Mouse (Mus musculus) CH12.LX (cell line): Measurements from ENCODE around the gene Tnpo1. TPM values are rescaled to one million over a fixed set of nuclear protein-coding genes. Genes with fewer than 3 reads are reported as not detected.
"Not testable (repeated sequence)": the region's sequence is repeated elsewhere in the genome, so short reads cannot be mapped to it uniquely, and the experiment has no call there.

Experiments used
- DNase-seq: peaks from one replicate; pipeline ENCODE4 v3.0.0-alpha.2; 2013; ENCODE audit errors: extremely low read depth
- H3K27ac ChIP-seq: 2 replicates; pipeline ENCODE4 v1.5.1; 2012; ENCODE audit warnings: low read depth, mild to moderate bottlenecking, control low read depth, moderate library complexity; ENCODE audit not compliant: insufficient read depth
- H3K27me3 ChIP-seq: replicated peaks from 2 replicates; pipeline ENCODE3; 2012; ENCODE audit warnings: inconsistent platforms
- H3K36me3 ChIP-seq, 2 experiments: replicated peaks in 1 of 2; 2 replicates each; pipeline versions ENCODE3 to v1.6.1; 2012; ENCODE audit warnings: inconsistent platforms in 1 of 2, low read length in 1 of 2, mild to moderate bottlenecking in 1 of 2, mixed read lengths in 1 of 2, moderate library complexity in 1 of 2; ENCODE audit not compliant: control insufficient read depth in 1 of 2, insufficient read depth in 1 of 2
- H3K4me1 ChIP-seq, 2 experiments: 2 replicates each; pipeline ENCODE4 v1.6.1; 2012; ENCODE audit warnings: inconsistent platforms in 1 of 2, moderate library complexity in 1 of 2; ENCODE audit not compliant: insufficient read depth in 2 of 2, control insufficient read depth in 1 of 2
- H3K4me2 ChIP-seq: 2 replicates; pipeline ENCODE4 v1.6.1; 2012; ENCODE audit warnings: low read depth, mild to moderate bottlenecking, control low read depth; ENCODE audit not compliant: poor library complexity, insufficient read depth, severe bottlenecking
- H3K4me3 ChIP-seq, 3 experiments: fragments of 150-350 bp in 1 of 3; sonication (generic) in 1 of 3; replicated peaks in 1 of 3; 2 replicates each; pipeline versions ENCODE3 to v1.5.1; 2011 to 2012; ENCODE audit warnings: low read depth in 2 of 3, low read length in 2 of 3, mild to moderate bottlenecking in 2 of 3, moderate library complexity in 2 of 3, control low read depth in 1 of 3, improper control_type of control experiment in 1 of 3, inconsistent platforms in 1 of 3, mixed read lengths in 1 of 3; ENCODE audit not compliant: poor library complexity in 1 of 3
- H3K79me2 ChIP-seq: replicated peaks from 2 replicates; pipeline ENCODE4 v1.6.1; 2012; ENCODE audit warnings: mild to moderate bottlenecking, moderate library complexity; ENCODE audit not compliant: control insufficient read depth, poor library complexity, insufficient read depth, severe bottlenecking; ENCODE audit errors: extremely low read depth
- H3K9ac ChIP-seq: 2 replicates; pipeline ENCODE4 v1.6.1; 2012; ENCODE audit warnings: low read depth, mild to moderate bottlenecking, control low read depth, moderate library complexity; ENCODE audit not compliant: insufficient read depth
- H3K9me3 ChIP-seq: replicated peaks from 2 replicates; pipeline ENCODE3; 2012; ENCODE audit warnings: low read length, inconsistent platforms, mixed read lengths
- BHLHE40 ChIP-seq: IDR thresholded peaks from 2 replicates; pipeline ENCODE4 v1.6.1; 2011; ENCODE audit warnings: mild to moderate bottlenecking, low read depth, low read length, improper control_type of control experiment
- CHD1 ChIP-seq: IDR thresholded peaks from 2 replicates; pipeline ENCODE4 v1.6.1; 2012; ENCODE audit warnings: low read depth, low read length, improper control_type of control experiment, inconsistent platforms
- CHD2 ChIP-seq: IDR thresholded peaks from 2 replicates; pipeline ENCODE4 v1.6.1; 2011; ENCODE audit warnings: low read length, improper control_type of control experiment
- CTCF ChIP-seq, 2 experiments: IDR thresholded peaks in 1 of 2; conservative IDR thresholded peaks in 1 of 2; 2 replicates each; pipeline ENCODE4 v1.5.1; 2011 to 2012; ENCODE audit warnings: low read depth in 2 of 2, low read length in 2 of 2, improper control_type of control experiment in 1 of 2, inconsistent platforms in 1 of 2, mild to moderate bottlenecking in 1 of 2, moderate library complexity in 1 of 2
- GABPA ChIP-seq: IDR thresholded peaks from 2 replicates; pipeline ENCODE4 v1.6.1; 2012; ENCODE audit warnings: low read depth, low read length, improper control_type of control experiment, inconsistent platforms; ENCODE audit not compliant: insufficient replicate concordance
- MAFK ChIP-seq: IDR thresholded peaks from 2 replicates; pipeline ENCODE4 v1.6.1; 2011; ENCODE audit warnings: low read length, improper control_type of control experiment; ENCODE audit not compliant: insufficient replicate concordance
- MAZ ChIP-seq: IDR thresholded peaks from 2 replicates; pipeline ENCODE4 v1.6.1; 2012; ENCODE audit warnings: low read depth, mild to moderate bottlenecking, inconsistent platforms, low read length, improper control_type of control experiment, moderate library complexity
- MYC ChIP-seq: IDR thresholded peaks from 2 replicates; pipeline ENCODE4 v1.6.1; 2011; ENCODE audit warnings: low read depth, mild to moderate bottlenecking, improper control_type of control experiment, low read length
- NELFE ChIP-seq: IDR thresholded peaks from 2 replicates; pipeline ENCODE4 v1.6.1; 2011; ENCODE audit warnings: low read depth, low read length, improper control_type of control experiment
- POLR2AphosphoS2 ChIP-seq: IDR thresholded peaks from 2 replicates; pipeline ENCODE4 v1.6.1; 2011; ENCODE audit warnings: low read depth, low read length, improper control_type of control experiment
- RAD21 ChIP-seq: IDR thresholded peaks from 2 replicates; pipeline ENCODE4 v1.6.1; 2011; ENCODE audit warnings: low read depth, mild to moderate bottlenecking, low read length, improper control_type of control experiment, moderate library complexity
- RCOR1 ChIP-seq: conservative IDR thresholded peaks from 2 replicates; pipeline ENCODE4 v1.6.1; 2012; ENCODE audit warnings: low read depth, mild to moderate bottlenecking, inconsistent platforms, low read length, improper control_type of control experiment
- USF2 ChIP-seq: conservative IDR thresholded peaks from 2 replicates; pipeline ENCODE4 v1.6.1; 2011; ENCODE audit warnings: low read depth, low read length, improper control_type of control experiment
- ZMIZ1 ChIP-seq: IDR thresholded peaks from 2 replicates; pipeline ENCODE4 v1.6.1; 2012; ENCODE audit warnings: low read depth, mild to moderate bottlenecking, inconsistent platforms, low read length, improper control_type of control experiment
- ZNF384 ChIP-seq: IDR thresholded peaks from 2 replicates; pipeline ENCODE4 v1.6.1; 2012; ENCODE audit warnings: low read depth, low read length, improper control_type of control experiment, inconsistent platforms
- dilution Hi-C: fragments of 300-500 bp; cut with MboI; formaldehyde crosslinking; loops from 2 replicates; pipeline ENCODE4 v1.14.3; 2020; ENCODE audit warnings: low sequenced_read_pairs; ENCODE audit not compliant: extremely low pct_unique_long_range_greater_than_20kb, extremely low pct_ligation_motif_present
- in situ Hi-C: fragments of 300-500 bp; cut with MboI; formaldehyde crosslinking; loops from 3 replicates; pipeline ENCODE4 v1.14.3; 2019; ENCODE audit warnings: low sequenced_read_pairs, low pct_ligation_motif_present, low pct_unique_long_range_greater_than_20kb, mixed read lengths
- polyA plus RNA-seq: library from polyadenylated mRNA; unstranded; fragments of >175 nt; gene quantifications from 2 replicates; pipeline ENCODE4 v1.2.1, GENCODE M21; 2012; ENCODE audit warnings: low read depth; ENCODE audit not compliant: insufficient read length
- total RNA-seq, 2 experiments: library from RNA; depleted of rRNA; stranded (reverse); fragments of 300-350 nt in 1 of 2; fragments of >200 nt in 1 of 2; gene quantifications; 2 replicates each; pipeline ENCODE4 v1.2.3; 2012 to 2014

Tnpo1 gene
- total and polyA plus RNA-seq, 3 experiments, result 93.6 to 105 (median 95.9) TPM

- H3K36me3 ChIP-seq, H3K4me2 ChIP-seq, dilution Hi-C loops, H3K9me3 ChIP-seq, H3K4me3 ChIP-seq, DNase-seq, H3K9ac ChIP-seq, in situ Hi-C loops, H3K27ac ChIP-seq, H3K27me3 ChIP-seq: not testable (repeated sequence)
- peaks cover 18% of the 10 kb centered on the region; the same call in 1 of the 2 replicates for H3K79me2 ChIP-seq
- H3K4me1 ChIP-seq, result peaks cover 3 to 38% of the 10 kb centered on the region in 2 experiments; a peak in 2 of 4 replicates
Measured at GRCm38 (mm10) chr13:98816981-98817660, 109.1 kb downstream of the Tnpo1 start.

- peaks cover 3 to 38% of the 10 kb centered on the region in 2 experiments; a peak in 2 of 4 replicates for H3K4me1 ChIP-seq
- TF ChIP-seq ZMIZ1 (no peak), MAFK (no peak), NELFE (no peak), RCOR1 (no peak), ZNF384 (no peak), USF2 (no peak), MYC (no peak), POLR2AphosphoS2 (no peak), CHD1 (no peak), GABPA (no peak), RAD21 (no peak), CTCF (conservative IDR thresholded peaks at IDR 0.05 in 1 of 2, IDR thresholded peaks at IDR 0.05 in 1 of 2; ENCODE audit: low read depth in 2 of 2, low read length in 2 of 2) (no peak), MAZ (no peak), CHD2 (no peak), BHLHE40 (no peak)
- TF ChIP-seq, all 38 proteins: peak for 0
- Histone ChIP-seq H3K4me3 (no peak overlapping the region), H3K27ac (no peak overlapping the region), H3K9ac (no peak overlapping the region), H3K27me3 (no peaks in the 10 kb centered on the region), H3K79me2 (peaks cover 22% of the 10 kb centered on the region), H3K9me3 (no peaks in the 10 kb centered on the region), H3K4me2 (no peak overlapping the region), H3K36me3 (no peaks in the 10 kb centered on the region)
- in situ Hi-C loops (no loop called here), dilution Hi-C loops (no loop called here)
- no peak for DNase-seq
Measured at GRCm38 (mm10) chr13:98816571-98816970, 109.6 kb downstream of the Tnpo1 start.
